In the genomic region with DNA sequence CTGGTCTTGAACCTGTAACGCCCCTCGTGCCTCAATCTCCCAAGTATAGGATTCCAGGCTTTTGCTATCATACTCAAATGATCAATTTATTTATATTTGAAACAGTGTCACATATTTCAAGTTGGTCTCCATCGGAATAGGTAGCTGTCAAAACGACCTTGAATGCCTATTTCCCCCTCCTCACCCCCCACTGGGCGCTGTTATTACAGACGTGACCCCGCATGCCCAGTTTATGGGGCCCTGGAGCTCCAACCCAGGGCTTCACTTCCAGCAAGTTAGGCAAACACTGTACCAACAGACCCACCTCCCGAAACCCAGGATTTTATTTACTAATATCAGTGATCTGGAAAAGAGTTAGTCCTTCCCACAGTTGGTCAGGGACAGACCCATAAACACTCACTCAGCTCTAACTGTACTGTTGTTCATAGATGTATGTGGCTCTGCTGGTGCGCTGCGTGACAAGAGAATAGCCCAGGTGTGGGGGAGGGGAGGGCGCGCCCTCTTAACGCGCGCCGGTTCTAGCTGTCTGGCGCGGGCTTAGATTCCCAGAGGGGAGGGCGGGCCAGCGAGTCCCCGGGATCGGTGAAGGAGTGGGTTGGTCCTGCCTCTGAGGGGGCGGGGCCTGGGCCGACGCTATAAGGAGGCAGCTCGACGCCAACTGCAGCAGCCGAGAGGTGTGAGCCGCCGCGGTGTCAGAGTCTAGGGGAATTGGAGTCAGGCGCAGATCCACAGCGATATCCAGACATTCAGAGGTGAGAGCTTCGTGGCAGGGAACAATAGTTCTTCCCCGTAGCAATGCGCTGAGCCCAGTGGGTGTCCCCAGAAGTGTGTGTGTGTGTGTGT, we compare ENCODE assay signal across 8 mouse cellular contexts. TPM values are rescaled to one million over a fixed set of nuclear protein-coding genes. Genes with fewer than 3 reads are reported as not detected.
DNase-seq lines count a peak whose midpoint lies in the region; ATAC-seq lines count a peak whose summit lies in the region.

No protein-coding gene starts in this region.

- 8% methylated on average over 36 of the region's 36 CpGs for WGBS in hindbrain, embryonic 13.5 days

- peak overlapping the region; percentile 88 for H3K4me2 ChIP-seq in hindbrain, embryonic 13.5 days

- H3K9ac ChIP-seq in hindbrain, embryonic 13.5 days = peak overlapping the region; percentile 77

- peaks cover 25% of the 10 kb centered on the region for H3K4me1 ChIP-seq in hindbrain, embryonic 13.5 days (replicated peaks)

- ATAC-seq in hindbrain, embryonic 13.5 days (ENCODE audit: low FRiP score) = peak; percentile 70

- H3K27ac ChIP-seq in hindbrain, embryonic 13.5 days = no peak overlapping the region

- no peaks in the 10 kb centered on the region for H3K36me3 ChIP-seq in hindbrain, embryonic 13.5 days

- no peaks in the 10 kb centered on the region for H3K9me3 ChIP-seq in hindbrain, embryonic 13.5 days

- peak; percentile 71 for DNase-seq in T-cell, adult 2 months (ENCODE audit: low spot score)
- DNase-seq in cerebellum, postnatal 14 days = peak; percentile 90
- peak; percentile 73 for DNase-seq in frontal cortex, postnatal 14 days (ENCODE audit: low spot score in 2 of 2)
- DNase-seq in left cerebral cortex, adult 11 months (ENCODE audit: low spot score) = peak; percentile 70
- peak; percentile 96 for DNase-seq in lung, postnatal 36 days
- DNase-seq in retina, postnatal 1 day = peak; percentile 93
- peak; percentile 91 to 94 for DNase-seq in urinary bladder, adult 18-20 months (ENCODE audit: low spot score in 2 of 2)

- H3K4me3 ChIP-seq in hindbrain, embryonic 13.5 days = peak overlapping the region; percentile 52

- H3K27me3 ChIP-seq in hindbrain, embryonic 13.5 days = peaks cover 41% of the 10 kb centered on the region

RNA-seq across cellular contexts. Expression of gene Cdkn1a, which starts 2.6 kb away (rescaled TPM):
- 56.5 and 56.9 TPM in 2 replicates for polyA plus RNA-seq in hindbrain, embryonic 13.5 days (2015; fragmentation: Nextera tagmentation; extraction: Ambion mirVana)

RNA-seq across cellular contexts. Expression of gene Rab44, which starts 20.6 kb away (rescaled TPM):
- polyA plus RNA-seq in hindbrain, embryonic 13.5 days (2015; fragmentation: Nextera tagmentation; extraction: Ambion mirVana) = 0.22 TPM in 1 of 2 replicates, not detected in the other
